Comparison of ENCODE assay signal across 8 mouse cellular contexts in the genomic region with DNA sequence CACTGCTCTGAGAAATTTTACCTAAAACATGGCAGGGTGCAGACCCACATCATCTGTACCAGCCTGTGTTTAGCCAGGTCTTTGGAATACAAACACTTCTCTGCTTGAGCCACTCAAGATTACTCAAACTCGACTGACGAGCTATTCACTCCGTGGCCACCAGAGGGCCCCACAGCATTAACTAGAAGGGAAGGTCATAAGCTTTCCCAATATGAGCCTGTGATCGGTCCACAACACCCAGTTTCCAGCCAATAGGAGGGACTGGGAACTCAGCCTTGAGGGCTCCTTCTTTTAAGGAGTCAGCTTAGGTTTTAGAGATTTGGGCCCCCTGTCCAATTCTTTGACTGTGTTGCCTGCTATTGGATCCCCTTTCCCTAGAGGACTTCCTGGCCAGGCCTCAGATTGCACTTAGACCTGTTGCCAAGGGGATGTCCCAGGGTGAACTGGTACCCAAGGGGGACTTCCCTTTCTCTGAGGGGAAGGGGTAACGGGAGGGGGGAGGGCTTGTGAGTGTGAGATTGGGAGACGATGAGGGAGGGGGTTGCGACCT. TPM values are rescaled to one million over a fixed set of nuclear protein-coding genes. Genes with fewer than 3 reads are reported as not detected.
A peak's percentile ranks its signal among the peaks of the same experiment; 100 is the strongest.
DNase-seq lines count a peak whose midpoint lies in the region; ATAC-seq lines count a peak whose summit lies in the region.

No protein-coding gene starts in this region.

- no peaks in the 10 kb centered on the region for H3K4me1 ChIP-seq in embryonic facial prominence, embryonic 10.5 days
- no peaks in the 10 kb centered on the region for H3K4me1 ChIP-seq in liver, embryonic 16.5 days (ENCODE audit: control insufficient read depth, low read depth, low read length)
- H3K4me1 ChIP-seq in neural tube, embryonic 13.5 days (replicated peaks): no peaks in the 10 kb centered on the region

- peak; percentile 93 for DNase-seq in 416B (ENCODE audit: low read depth)
- DNase-seq in adrenal gland, adult 2 months: peak; percentile 88
- peak; percentile 84 for DNase-seq in embryonic facial prominence, embryonic 10.5 days (ENCODE audit: low spot score)
- peak; percentile 72 to 90 for DNase-seq in heart, adult 9 months (ENCODE audit: low spot score in 2 of 2)
- peak; percentile 87 to 95 for DNase-seq in kidney, postnatal 25 days
- peak; percentile 96 for DNase-seq in testis, postnatal 10 days (ENCODE audit: low spot score)

- H3K4me2 ChIP-seq in liver, embryonic 16.5 days (ENCODE audit: low read depth, low read length): no peak overlapping the region
- no peak overlapping the region for H3K4me2 ChIP-seq in neural tube, embryonic 13.5 days

- no peak overlapping the region for H3K9ac ChIP-seq in liver, embryonic 16.5 days (ENCODE audit: low read depth, low read length)
- no peak overlapping the region for H3K9ac ChIP-seq in neural tube, embryonic 13.5 days

- peak; percentile 45; the same call in 1 of the 2 replicates for ATAC-seq in liver, embryonic 16.5 days (ENCODE audit: low read depth)
- peak; percentile 40; the same call in 1 of the 2 replicates for ATAC-seq in neural tube, embryonic 13.5 days (ENCODE audit: low read depth)

- 28% methylated on average over 7 of the region's 7 CpGs for WGBS in embryonic facial prominence, embryonic 10.5 days
- WGBS in liver, embryonic 16.5 days (ENCODE audit: insufficient replicate concordance): 22% methylated on average over 7 of the region's 7 CpGs
- WGBS in neural tube, embryonic 13.5 days: 29% methylated on average over 7 of the region's 7 CpGs

- no peak overlapping the region for H3K27ac ChIP-seq in embryonic facial prominence, embryonic 10.5 days (replicated peaks)
- no peak overlapping the region for H3K27ac ChIP-seq in liver, embryonic 16.5 days (ENCODE audit: low read length)
- H3K27ac ChIP-seq in neural tube, embryonic 13.5 days (replicated peaks): no peak overlapping the region

- H3K4me3 ChIP-seq in embryonic facial prominence, embryonic 10.5 days: no peak overlapping the region
- H3K4me3 ChIP-seq in liver, embryonic 16.5 days (ENCODE audit: low read depth, low read length): no peak overlapping the region
- H3K4me3 ChIP-seq in neural tube, embryonic 13.5 days: no peak overlapping the region

- H3K36me3 ChIP-seq in embryonic facial prominence, embryonic 10.5 days (replicated peaks): no peaks in the 10 kb centered on the region
- H3K36me3 ChIP-seq in liver, embryonic 16.5 days (ENCODE audit: control insufficient read depth, insufficient read depth): no peaks in the 10 kb centered on the region
- H3K36me3 ChIP-seq in neural tube, embryonic 13.5 days: no peaks in the 10 kb centered on the region

- no peaks in the 10 kb centered on the region for H3K9me3 ChIP-seq in embryonic facial prominence, embryonic 10.5 days
- H3K9me3 ChIP-seq in liver, embryonic 16.5 days (replicated peaks; ENCODE audit: control insufficient read depth, low read length): no peaks in the 10 kb centered on the region
- H3K9me3 ChIP-seq in neural tube, embryonic 13.5 days: no peaks in the 10 kb centered on the region

- H3K27me3 ChIP-seq in embryonic facial prominence, embryonic 10.5 days (replicated peaks; ENCODE audit: low read depth, poor library complexity, severe bottlenecking): no peaks in the 10 kb centered on the region
- no peaks in the 10 kb centered on the region for H3K27me3 ChIP-seq in liver, embryonic 16.5 days (ENCODE audit: control insufficient read depth, insufficient read depth, low read depth, low read length)
- no peaks in the 10 kb centered on the region for H3K27me3 ChIP-seq in neural tube, embryonic 13.5 days

RNA-seq across cellular contexts. Expression of a gene that starts 7.7 kb away (rescaled TPM):
- 100 to 1,000 TPM; 173 to 196 TPM for total RNA-seq in adrenal gland, adult 2 months (2021)
- 16.3 and 17.7 TPM in 2 replicates for polyA plus RNA-seq in adrenal gland, adult 2 months (2012; rRNA removed)
- polyA plus RNA-seq in embryonic facial prominence, embryonic 10.5 days (2016; fragmentation: Nextera tagmentation; extraction: Ambion mirVana): 118 and 146 TPM in 2 replicates
- 48.2 and 48.9 TPM in 2 replicates for polyA plus RNA-seq in liver, embryonic 16.5 days (2015; fragmentation: Nextera tagmentation; extraction: Ambion mirVana)
- polyA plus RNA-seq in neural tube, embryonic 13.5 days (2015; fragmentation: Nextera tagmentation; extraction: Ambion mirVana): 363 and 435 TPM in 2 replicates

RNA-seq across cellular contexts. Expression of a gene that starts 26.9 kb away (rescaled TPM):
- 100 to 1,000 TPM; 210 to 267 TPM for total RNA-seq in adrenal gland, adult 2 months (2021)
- polyA plus RNA-seq in adrenal gland, adult 2 months (2012; rRNA removed): 33.0 and 44.4 TPM in 2 replicates
- polyA plus RNA-seq in embryonic facial prominence, embryonic 10.5 days (2016; fragmentation: Nextera tagmentation; extraction: Ambion mirVana): 351 and 395 TPM in 2 replicates
- polyA plus RNA-seq in liver, embryonic 16.5 days (2015; fragmentation: Nextera tagmentation; extraction: Ambion mirVana): 195 and 219 TPM in 2 replicates
- 312 and 319 TPM in 2 replicates for polyA plus RNA-seq in neural tube, embryonic 13.5 days (2015; fragmentation: Nextera tagmentation; extraction: Ambion mirVana)
